In the genomic region with DNA sequence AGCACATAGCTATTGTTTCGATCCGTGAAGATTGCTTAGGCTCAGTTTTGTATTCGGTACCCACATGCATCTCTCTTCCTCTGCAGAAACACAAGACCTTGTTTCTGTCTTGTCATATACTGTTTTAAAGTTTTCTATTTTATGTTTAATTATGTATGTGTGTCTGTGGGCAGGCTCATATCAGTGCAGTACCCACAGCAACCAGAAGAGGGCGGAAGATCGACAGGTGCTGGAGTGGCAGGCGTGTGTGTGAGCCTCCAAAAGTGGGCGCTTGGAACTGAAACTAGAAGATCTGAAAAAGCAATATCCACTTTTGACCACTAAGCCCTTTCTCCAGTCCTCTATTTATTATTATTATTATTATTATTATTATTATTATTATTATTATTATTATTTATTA, we compare ENCODE assay signal across 10 mouse cellular contexts.
DNase-seq lines count a peak whose midpoint lies in the region; ATAC-seq and TF ChIP-seq lines count a peak whose summit lies in the region.
"Had no signal": no experiment of that assay in that cellular context is flagged by ENCODE, and none has a peak within 500 bp of the region (broad histone marks: within the 10 kb centered on the region; RNA-seq: fewer than 3 reads in every experiment).

No protein-coding gene starts in this region.

- H3K27ac ChIP-seq in lung, postnatal 0 days (ENCODE audit: low read length) = no peak overlapping the region
- no peak overlapping the region for H3K27ac ChIP-seq in forebrain, embryonic 14.5 days (ENCODE audit: low read depth, low read length)
- H3K27ac ChIP-seq: limb, embryonic 13.5 days had no signal

- 84% methylated on average over 7 of the region's 7 CpGs for WGBS in lung, postnatal 0 days
- whole genome bisulfite sequencing in forebrain, embryonic 14.5 days = 68% methylated on average over 7 of the region's 7 CpGs

- no peak overlapping the region for H3K4me3 ChIP-seq in lung, postnatal 0 days (ENCODE audit: low read depth, low read length)
- H3K4me3 ChIP-seq in forebrain, embryonic 14.5 days (ENCODE audit: low read depth, low read length) = no peak overlapping the region
- H3K4me3 ChIP-seq: limb, embryonic 13.5 days had no signal

- ATAC-seq in lung, postnatal 0 days = no peak
- no peak for ATAC-seq in forebrain, embryonic 14.5 days

- peak; percentile 62 for TF ChIP-seq CTCF in lung, postnatal 0 days (IDR thresholded peaks at IDR 0.05)

- intact Hi-C loops in left cerebral cortex, postnatal 4 days (cut with DNase I) = loop anchor here (5.0 kb wide), 1 partner anchor 257 kb away; a partner anchor contains a TSS

- no peak overlapping the region for H3K4me2 ChIP-seq in lung, postnatal 0 days (replicated peaks; ENCODE audit: low read depth, low read length)
- H3K4me2 ChIP-seq in forebrain, embryonic 14.5 days (ENCODE audit: low read length) = no peak overlapping the region
- H3K4me2 ChIP-seq: limb, embryonic 13.5 days had no signal

- H3K9ac ChIP-seq in lung, postnatal 0 days (replicated peaks; ENCODE audit: low read depth) = no peak overlapping the region
- no peak overlapping the region for H3K9ac ChIP-seq in forebrain, embryonic 14.5 days (ENCODE audit: low read length)
- H3K9ac ChIP-seq: limb, embryonic 13.5 days had no signal

- H3K27me3 ChIP-seq in lung, postnatal 0 days (replicated peaks; ENCODE audit: insufficient read depth, low read length) = no peaks in the 10 kb centered on the region
- H3K27me3 ChIP-seq in forebrain, embryonic 14.5 days (replicated peaks; ENCODE audit: control insufficient read depth, insufficient read depth, low read length) = no peaks in the 10 kb centered on the region
- H3K27me3 ChIP-seq: limb, embryonic 13.5 days had no signal

- peak; percentile 1 to 19 for DNase-seq in cerebellum, postnatal 14 days
- no peak for DNase-seq in cerebellum, adult 11 months
- no peak for DNase-seq in lung, postnatal 0 days (ENCODE audit: low spot score)
- no peak for DNase-seq in lung, postnatal 25 days (ENCODE audit: low spot score)
- peak; percentile 30 for DNase-seq in c-Kit-positive CD71-negative TER-119-negative erythroid progenitor cells, embryonic 14.5 days (ENCODE audit: low read depth)
- peak; percentile 46 for DNase-seq in testis, postnatal 10 days (ENCODE audit: low spot score)
- DNase-seq in forebrain, embryonic 14.5 days (ENCODE audit: low spot score) = no peak
- DNase-seq in left cerebral cortex, postnatal 4 days = no peak
- DNase-seq: heart, postnatal 10 days had no signal

- TF ChIP-seq EP300 in lung, postnatal 0 days (IDR thresholded peaks at IDR 0.05) = no peak

- H3K36me3 ChIP-seq in lung, postnatal 0 days (ENCODE audit: insufficient read depth, low read length) = no peaks in the 10 kb centered on the region
- H3K36me3 ChIP-seq in forebrain, embryonic 14.5 days (ENCODE audit: control insufficient read depth, insufficient read depth, low read length) = no peaks in the 10 kb centered on the region
- H3K36me3 ChIP-seq: limb, embryonic 13.5 days had no signal

- H3K4me1 ChIP-seq in lung, postnatal 0 days (ENCODE audit: insufficient read depth, low read depth, low read length) = no peaks in the 10 kb centered on the region
- H3K4me1 ChIP-seq in forebrain, embryonic 14.5 days (ENCODE audit: control insufficient read depth, insufficient read depth, low read length) = no peaks in the 10 kb centered on the region
- H3K4me1 ChIP-seq: limb, embryonic 13.5 days had no signal

- H3K9me3 ChIP-seq in lung, postnatal 0 days (ENCODE audit: low read length) = no peaks in the 10 kb centered on the region
- H3K9me3 ChIP-seq in forebrain, embryonic 14.5 days (replicated peaks; ENCODE audit: control insufficient read depth, low read length) = no peaks in the 10 kb centered on the region
- H3K9me3 ChIP-seq: limb, embryonic 13.5 days had no signal

Comparison
In these comparisons a context has a peak if more than half of its experiments do, and no peak if none do; other contexts are left out.
1. DNase-seq: peak in cerebellum, postnatal 14 days (2 of 2), c-Kit-positive CD71-negative TER-119-negative erythroid progenitor cells, embryonic 14.5 days (single experiment) and testis, postnatal 10 days (single experiment); none in cerebellum, adult 11 months (single experiment), lung, postnatal 0 days (single experiment), lung, postnatal 25 days (single experiment), forebrain, embryonic 14.5 days (single experiment) and left cerebral cortex, postnatal 4 days (single experiment).